Mouse (Mus musculus): ENCODE measurements at regions not wholly inside any gene's neighbourhood (a gene's known extent, or its start where the extent isn't known, plus 50 kb on each side); places are given as distances from the start of the nearest gene placed in this dataset.

DNA sequence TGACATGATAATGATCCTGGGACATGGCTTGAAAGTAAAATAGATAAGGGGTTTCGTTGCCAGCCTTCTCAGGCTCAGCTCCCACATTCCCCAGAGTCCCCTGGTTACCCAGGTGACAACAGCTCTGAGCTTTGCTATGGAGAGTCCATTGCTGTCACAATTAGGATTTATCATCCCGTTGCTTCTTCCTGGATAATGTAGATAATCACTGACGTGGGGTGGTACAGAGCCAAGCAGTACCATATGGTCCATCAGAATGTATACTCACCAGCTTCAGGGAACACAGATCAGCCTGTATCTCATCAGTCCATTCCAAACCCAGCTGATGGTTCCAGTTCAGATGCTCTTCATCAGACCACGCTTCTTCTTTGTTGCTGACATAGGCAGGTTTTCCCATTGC lies 145.7 kb upstream of the Sfrp2 start:
- Histone ChIP-seq H3K4me1 (ENCODE audit: control insufficient read depth, insufficient read depth, low read length) (no peaks in the 10 kb centered on the region), H3K27me3 (ENCODE audit: control insufficient read depth, insufficient read depth, low read length) (no peaks in the 10 kb centered on the region), H3K27ac (ENCODE audit: low read depth, low read length) (no peak overlapping the region), H3K4me3 (ENCODE audit: low read depth, low read length) (no peak overlapping the region), H3K4me2 (no peak overlapping the region), H3K9me3 (ENCODE audit: control insufficient read depth, low read length) (no peaks in the 10 kb centered on the region), H3K9ac (ENCODE audit: low read length) (no peak overlapping the region), H3K36me3 (ENCODE audit: control insufficient read depth, insufficient read depth, low read length) (no peaks in the 10 kb centered on the region)
- 60% methylated on average over 4 of the region's 4 CpGs for WGBS
- ATAC-seq (ENCODE audit: low FRiP score) (no peak), DNase-seq (ENCODE audit: low spot score, missing footprints) (no peak)

DNA sequence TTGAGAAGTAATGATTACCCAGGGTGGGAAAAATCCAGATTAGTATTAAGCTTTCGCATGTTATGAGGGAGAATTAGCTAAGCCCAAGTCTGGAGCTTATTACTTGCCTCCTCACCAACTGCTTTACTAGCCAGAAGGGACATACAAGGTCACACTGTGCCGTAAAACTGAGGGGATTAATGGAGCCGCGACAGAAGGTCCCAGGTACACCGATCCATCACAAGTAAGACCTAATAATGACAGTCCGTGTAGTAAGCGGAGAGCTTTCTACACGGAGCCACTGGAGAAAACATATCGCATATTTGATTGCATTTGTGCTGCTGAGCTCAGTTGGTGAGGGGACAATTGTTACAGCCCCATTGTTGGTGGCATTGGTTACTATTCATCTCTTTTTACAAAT lies 133.1 kb upstream of the Sfrp2 start:
- no peak for ATAC-seq (ENCODE audit: low FRiP score)

DNA sequence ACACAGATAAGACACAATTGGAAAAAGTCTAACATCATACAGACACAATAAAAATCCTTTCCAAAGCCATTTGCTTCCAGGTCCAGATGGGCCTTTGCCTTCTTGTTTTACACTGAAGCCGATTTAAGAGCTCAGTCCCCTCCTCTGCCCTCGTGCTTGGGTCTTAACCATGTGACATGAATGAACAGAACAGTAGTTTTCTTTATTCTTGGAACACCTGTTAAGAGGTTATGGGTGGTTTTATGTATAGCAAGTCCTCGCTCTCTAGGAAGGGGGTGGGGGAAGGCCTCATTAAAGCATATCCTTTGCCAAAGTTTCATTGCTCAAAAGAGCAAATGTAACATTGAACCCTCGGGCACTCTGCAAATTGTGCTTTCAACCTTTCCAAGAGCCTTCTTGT lies 125.7 kb upstream of the Sfrp2 start:
- Histone ChIP-seq H3K27ac (ENCODE audit: low read depth, low read length) (no peak overlapping the region), H3K27me3 (ENCODE audit: control insufficient read depth, insufficient read depth, low read length) (no peaks in the 10 kb centered on the region), H3K4me2 (no peak overlapping the region), H3K9ac (ENCODE audit: low read length) (no peak overlapping the region), H3K4me1 (ENCODE audit: control insufficient read depth, insufficient read depth, low read length) (no peaks in the 10 kb centered on the region), H3K36me3 (ENCODE audit: control insufficient read depth, insufficient read depth, low read length) (no peaks in the 10 kb centered on the region), H3K9me3 (ENCODE audit: control insufficient read depth, low read length) (no peaks in the 10 kb centered on the region), H3K4me3 (ENCODE audit: low read depth, low read length) (no peak overlapping the region)
- no peak for DNase-seq (ENCODE audit: low spot score, missing footprints)
- no peak for ATAC-seq (ENCODE audit: low FRiP score)
- 81% methylated on average over 4 of the region's 4 CpGs for WGBS

More for the DNA sequence above, 133.1 kb upstream of the Sfrp2 start:
- 89% methylated on average over 9 of the region's 9 CpGs for WGBS
- Histone ChIP-seq H3K4me1 (ENCODE audit: control insufficient read depth, insufficient read depth, low read length) (no peaks in the 10 kb centered on the region), H3K4me2 (no peak overlapping the region), H3K27me3 (ENCODE audit: control insufficient read depth, insufficient read depth, low read length) (no peaks in the 10 kb centered on the region), H3K27ac (ENCODE audit: low read depth, low read length) (no peak overlapping the region), H3K4me3 (ENCODE audit: low read depth, low read length) (no peak overlapping the region), H3K36me3 (ENCODE audit: control insufficient read depth, insufficient read depth, low read length) (no peaks in the 10 kb centered on the region), H3K9ac (ENCODE audit: low read length) (no peak overlapping the region), H3K9me3 (ENCODE audit: control insufficient read depth, low read length) (no peaks in the 10 kb centered on the region)
- DNase-seq (ENCODE audit: low spot score, missing footprints): no peak

DNA sequence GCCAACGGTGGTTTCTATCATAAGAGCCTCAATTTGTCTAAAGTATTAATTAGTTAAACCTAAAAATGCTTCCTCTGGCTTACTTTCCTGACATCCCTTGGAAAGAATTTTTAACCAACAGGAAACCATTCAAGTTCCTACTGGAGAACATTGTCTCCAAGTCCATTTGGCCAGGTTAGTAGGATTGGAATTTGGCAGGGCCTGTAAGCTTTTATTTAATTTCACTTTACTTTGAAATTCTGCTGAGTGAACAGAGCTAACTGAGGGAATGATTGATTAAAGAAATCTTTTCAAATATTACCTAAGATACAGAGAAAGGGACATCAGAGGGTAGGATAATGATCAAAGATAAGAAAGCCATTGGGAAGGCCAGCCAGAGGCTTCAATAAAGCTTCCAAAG lies 102.4 kb upstream of the Sfrp2 start:
- Histone ChIP-seq H3K27me3 (ENCODE audit: control insufficient read depth, insufficient read depth, low read length) (no peaks in the 10 kb centered on the region), H3K4me2 (no peak overlapping the region), H3K4me1 (ENCODE audit: control insufficient read depth, insufficient read depth, low read length) (no peaks in the 10 kb centered on the region), H3K27ac (ENCODE audit: low read depth, low read length) (no peak overlapping the region), H3K9ac (ENCODE audit: low read length) (no peak overlapping the region), H3K4me3 (ENCODE audit: low read depth, low read length) (no peak overlapping the region), H3K9me3 (ENCODE audit: control insufficient read depth, low read length) (no peaks in the 10 kb centered on the region), H3K36me3 (ENCODE audit: control insufficient read depth, insufficient read depth, low read length) (no peaks in the 10 kb centered on the region)
- 86% methylated on average over 1 of the region's 1 CpGs for WGBS
- no peak for ATAC-seq (ENCODE audit: low FRiP score)
- no peak for DNase-seq (ENCODE audit: low spot score, missing footprints)

DNA sequence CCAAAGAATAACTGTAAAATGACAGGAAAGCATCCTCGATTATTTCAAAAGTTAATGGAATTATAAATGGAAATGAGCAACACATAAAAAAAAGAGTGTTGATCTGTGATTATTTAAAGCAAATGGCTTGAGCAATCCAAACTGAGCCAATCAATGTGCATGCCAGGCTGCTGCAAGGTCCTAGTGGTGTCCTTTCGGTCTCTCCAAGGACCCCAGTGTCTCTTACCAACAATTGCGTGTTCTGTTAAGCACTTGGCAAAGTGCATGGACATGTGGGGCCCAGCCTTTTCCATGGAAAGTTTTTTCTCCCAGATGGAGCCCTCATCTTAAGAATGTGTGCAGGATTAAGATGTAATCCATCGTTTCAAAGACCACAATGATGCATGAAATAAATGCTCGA lies 90.0 kb upstream of the Sfrp2 start:
- Histone ChIP-seq H3K4me3 (ENCODE audit: low read depth, low read length) (no peak overlapping the region), H3K27me3 (ENCODE audit: control insufficient read depth, insufficient read depth, low read length) (no peaks in the 10 kb centered on the region), H3K9me3 (ENCODE audit: control insufficient read depth, low read length) (no peaks in the 10 kb centered on the region), H3K36me3 (ENCODE audit: control insufficient read depth, insufficient read depth, low read length) (no peaks in the 10 kb centered on the region), H3K4me2 (no peak overlapping the region), H3K4me1 (ENCODE audit: control insufficient read depth, insufficient read depth, low read length) (no peaks in the 10 kb centered on the region), H3K27ac (ENCODE audit: low read depth, low read length) (no peak overlapping the region), H3K9ac (ENCODE audit: low read length) (no peak overlapping the region)
- 83% methylated on average over 5 of the region's 5 CpGs for WGBS
- ATAC-seq (ENCODE audit: low FRiP score) (no peak), DNase-seq (ENCODE audit: low spot score, missing footprints) (no peak)

DNA sequence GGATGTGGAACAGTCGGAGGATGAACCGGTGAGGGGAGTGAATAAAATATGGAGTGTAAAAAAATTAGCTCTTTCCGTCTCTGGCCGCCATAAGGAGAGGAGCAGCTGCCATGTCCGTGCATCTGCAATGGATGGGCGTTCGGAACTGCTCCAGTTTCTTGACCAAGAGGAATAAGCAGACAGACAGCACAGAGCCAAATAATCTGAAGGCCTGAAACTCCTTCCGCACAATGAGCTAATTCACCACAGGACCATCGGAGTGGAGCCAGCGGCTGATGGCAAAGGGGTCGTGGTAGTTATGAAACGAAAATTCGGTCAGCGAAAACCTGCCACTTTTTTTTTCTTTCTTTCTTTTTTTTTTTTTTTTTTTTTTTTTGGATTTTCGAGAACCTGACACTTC lies 79.5 kb upstream of the Sfrp2 start:
- no peak for ATAC-seq (ENCODE audit: low FRiP score)
- 91% methylated on average over 15 of the region's 15 CpGs for WGBS
- H3K4me3 ChIP-seq (ENCODE audit: low read depth, low read length): no peak overlapping the region

DNA sequence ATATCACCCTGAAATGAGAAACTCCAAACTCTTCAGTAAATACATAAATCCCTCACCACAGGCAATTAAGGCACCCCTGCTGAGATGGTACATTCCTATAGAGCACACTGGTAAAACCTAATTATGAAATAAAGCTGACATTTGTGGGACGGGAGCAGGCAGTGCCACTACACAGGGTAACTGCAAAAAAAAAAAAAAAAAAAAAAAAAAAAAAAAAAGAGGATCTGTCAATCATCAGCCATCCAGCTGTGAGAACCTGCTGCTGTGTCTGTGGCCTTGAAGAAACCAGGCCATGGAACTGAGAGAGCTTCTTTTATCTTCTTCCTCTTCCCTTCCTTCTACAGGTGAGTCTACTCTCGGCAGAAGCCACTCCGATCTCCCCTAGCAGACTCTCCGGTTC lies 78.6 kb upstream of the Sfrp2 start:
- Histone ChIP-seq H3K4me1 (ENCODE audit: control insufficient read depth, insufficient read depth, low read length) (no peaks in the 10 kb centered on the region), H3K27me3 (ENCODE audit: control insufficient read depth, insufficient read depth, low read length) (no peaks in the 10 kb centered on the region), H3K9ac (ENCODE audit: low read length) (no peak overlapping the region), H3K4me3 (ENCODE audit: low read depth, low read length) (no peak overlapping the region), H3K27ac (ENCODE audit: low read depth, low read length) (no peak overlapping the region), H3K36me3 (ENCODE audit: control insufficient read depth, insufficient read depth, low read length) (no peaks in the 10 kb centered on the region), H3K9me3 (ENCODE audit: control insufficient read depth, low read length) (no peaks in the 10 kb centered on the region), H3K4me2 (no peak overlapping the region)
- no peak for ATAC-seq (ENCODE audit: low FRiP score)
- DNase-seq (ENCODE audit: low spot score, missing footprints): no peak
- 84% methylated on average over 4 of the region's 4 CpGs for whole genome bisulfite sequencing

More for the DNA sequence above, 79.5 kb upstream of the Sfrp2 start:
- no peak overlapping the region for H3K4me2 ChIP-seq
- H3K36me3 ChIP-seq (ENCODE audit: control insufficient read depth, insufficient read depth, low read length): no peaks in the 10 kb centered on the region
- H3K27me3 ChIP-seq (ENCODE audit: control insufficient read depth, insufficient read depth, low read length): no peaks in the 10 kb centered on the region
- H3K9me3 ChIP-seq (ENCODE audit: control insufficient read depth, low read length): no peaks in the 10 kb centered on the region
- H3K27ac ChIP-seq (ENCODE audit: low read depth, low read length): no peak overlapping the region
- no peaks in the 10 kb centered on the region for H3K4me1 ChIP-seq (ENCODE audit: control insufficient read depth, insufficient read depth, low read length)
- DNase-seq (ENCODE audit: low spot score, missing footprints): no peak
- no peak overlapping the region for H3K9ac ChIP-seq (ENCODE audit: low read length)

DNA sequence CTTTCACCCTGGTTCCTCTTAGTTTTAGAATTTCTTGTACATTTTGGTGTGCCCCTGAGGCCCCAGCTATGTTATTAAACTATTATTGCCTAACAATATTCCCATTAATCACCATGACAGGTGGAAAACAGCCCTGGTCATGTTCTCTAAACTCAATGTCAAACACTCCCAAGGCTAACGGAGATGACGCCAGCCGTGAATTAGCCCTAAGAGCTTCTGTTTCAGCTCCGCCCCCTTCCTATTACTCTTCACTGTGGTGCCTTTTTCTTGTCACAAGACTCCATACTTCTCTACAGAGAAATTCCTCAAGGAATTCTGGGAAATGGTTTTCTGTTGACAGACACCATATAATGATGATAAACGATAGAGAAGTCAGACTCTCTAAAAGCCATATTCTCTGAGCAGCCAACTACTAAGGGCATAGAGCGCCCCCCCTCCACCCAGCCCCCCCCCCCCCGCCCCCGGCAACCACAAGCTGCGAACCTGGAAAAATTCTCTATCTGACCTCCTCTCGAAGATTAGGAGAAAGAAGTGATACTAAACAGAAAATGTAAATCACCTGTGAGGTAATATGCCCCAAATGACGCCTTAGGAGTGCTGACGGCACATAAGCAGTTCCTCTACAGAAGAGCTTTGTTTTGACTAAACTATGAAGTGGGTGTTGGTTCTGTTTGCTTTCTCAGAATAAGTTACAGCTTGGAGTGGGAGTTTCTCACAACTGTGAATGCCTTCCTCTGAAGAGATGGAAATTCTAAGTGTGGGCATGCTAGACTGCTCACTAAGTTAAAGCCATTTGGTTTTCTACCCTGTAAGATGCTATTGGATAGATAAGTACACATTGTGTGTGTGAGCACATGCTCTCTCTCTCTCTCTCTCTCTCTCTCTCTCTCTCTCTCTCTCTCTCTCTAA lies 76.8 kb upstream of the Sfrp2 start:
- no peak overlapping the region for H3K4me3 ChIP-seq (ENCODE audit: low read depth, low read length)
- WGBS: 82% methylated on average over 12 of the region's 12 CpGs
- no peak overlapping the region for H3K27ac ChIP-seq (ENCODE audit: low read depth, low read length)
- no peak overlapping the region for H3K9ac ChIP-seq (ENCODE audit: low read length)
- H3K9me3 ChIP-seq (ENCODE audit: control insufficient read depth, low read length): no peaks in the 10 kb centered on the region
- no peaks in the 10 kb centered on the region for H3K27me3 ChIP-seq (ENCODE audit: control insufficient read depth, insufficient read depth, low read length)
- no peaks in the 10 kb centered on the region for H3K36me3 ChIP-seq (ENCODE audit: control insufficient read depth, insufficient read depth, low read length)
- H3K4me1 ChIP-seq (ENCODE audit: control insufficient read depth, insufficient read depth, low read length): no peaks in the 10 kb centered on the region
- DNase-seq (ENCODE audit: low spot score, missing footprints) (no peak), ATAC-seq (ENCODE audit: low FRiP score) (no peak)
- H3K4me2 ChIP-seq: no peak overlapping the region

DNA sequence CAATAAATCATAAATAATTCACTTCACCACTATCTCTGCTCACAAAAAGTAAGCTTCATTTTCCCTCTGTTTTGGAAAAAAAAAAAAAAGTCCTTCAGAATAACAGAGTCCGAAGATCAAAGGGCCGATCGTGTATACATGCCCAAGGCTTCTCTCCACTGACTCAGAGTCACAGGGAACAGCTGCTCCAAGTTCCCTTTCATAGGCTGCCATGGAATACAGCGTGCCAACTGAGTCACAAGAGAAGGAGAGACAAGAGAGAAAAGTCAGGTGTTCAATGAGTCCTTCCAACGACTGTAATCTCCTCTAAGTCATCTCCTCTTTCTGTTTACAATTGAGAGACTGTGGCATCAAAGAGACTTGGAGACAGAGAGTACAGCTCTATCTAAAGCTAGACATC lies 71.6 kb upstream of the Sfrp2 start:
- Histone ChIP-seq H3K4me1 (ENCODE audit: control insufficient read depth, insufficient read depth, low read length) (no peaks in the 10 kb centered on the region), H3K9ac (ENCODE audit: low read length) (no peak overlapping the region), H3K27me3 (ENCODE audit: control insufficient read depth, insufficient read depth, low read length) (no peaks in the 10 kb centered on the region), H3K4me3 (ENCODE audit: low read depth, low read length) (no peak overlapping the region), H3K9me3 (ENCODE audit: control insufficient read depth, low read length) (no peaks in the 10 kb centered on the region), H3K36me3 (ENCODE audit: control insufficient read depth, insufficient read depth, low read length) (no peaks in the 10 kb centered on the region), H3K4me2 (no peak overlapping the region), H3K27ac (ENCODE audit: low read depth, low read length) (no peak overlapping the region)
- WGBS: 85% methylated on average over 5 of the region's 5 CpGs
- no peak for DNase-seq (ENCODE audit: low spot score, missing footprints)
- no peak for ATAC-seq (ENCODE audit: low FRiP score)

Data from midbrain, embryonic 11.5 days (tissue).